Mouse (Mus musculus) c-Kit-positive CD71-negative TER-119-negative erythroid progenitor cells, embryonic 14.5 days (primary cell): ENCODE results near the gene Gamt.
"Not testable (repeated sequence)": the region's sequence is repeated elsewhere in the genome, so short reads cannot be mapped to it uniquely, and the experiment has no call there.

Experiments
- DNase-seq: peaks from one replicate; pipeline ENCODE4 v3.0.0-alpha.2; 2013; ENCODE audit warnings: low read depth

Gamt gene

DNA sequence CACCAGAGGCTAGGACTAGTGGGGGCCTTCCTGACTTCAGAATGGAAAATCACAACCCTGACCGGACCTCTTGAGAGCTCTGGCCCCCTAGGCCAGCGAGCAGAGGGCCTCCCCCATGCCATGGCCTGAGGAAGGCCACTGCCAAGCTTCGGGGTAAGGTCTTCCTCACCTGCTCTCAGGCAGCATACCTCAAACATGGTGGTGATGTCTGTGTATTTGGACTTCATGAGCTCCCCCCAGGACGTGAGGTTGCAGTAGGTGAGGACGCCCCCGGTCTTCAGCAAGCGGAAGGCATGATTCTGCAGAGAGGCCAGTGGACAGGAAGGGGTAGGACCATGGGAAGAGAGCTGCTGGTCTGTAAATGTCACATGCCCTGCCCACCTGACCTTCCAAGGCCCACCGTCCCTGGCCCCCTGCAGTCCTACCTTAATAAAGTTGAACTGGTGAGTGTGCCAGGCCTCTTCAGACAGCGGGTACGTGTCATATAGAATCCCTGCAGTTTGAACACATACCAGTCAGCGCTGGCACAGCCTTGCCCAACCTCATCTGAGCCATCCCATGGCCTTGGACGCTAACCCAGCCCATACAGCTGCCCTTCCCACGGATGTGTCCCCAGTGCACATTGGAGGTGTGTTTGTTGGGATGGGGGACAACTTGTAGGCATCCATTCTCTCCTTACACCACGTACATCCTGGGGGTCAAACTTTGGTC is 1.9 kb downstream of the Gamt start:
- no peak for DNase-seq

DNA sequence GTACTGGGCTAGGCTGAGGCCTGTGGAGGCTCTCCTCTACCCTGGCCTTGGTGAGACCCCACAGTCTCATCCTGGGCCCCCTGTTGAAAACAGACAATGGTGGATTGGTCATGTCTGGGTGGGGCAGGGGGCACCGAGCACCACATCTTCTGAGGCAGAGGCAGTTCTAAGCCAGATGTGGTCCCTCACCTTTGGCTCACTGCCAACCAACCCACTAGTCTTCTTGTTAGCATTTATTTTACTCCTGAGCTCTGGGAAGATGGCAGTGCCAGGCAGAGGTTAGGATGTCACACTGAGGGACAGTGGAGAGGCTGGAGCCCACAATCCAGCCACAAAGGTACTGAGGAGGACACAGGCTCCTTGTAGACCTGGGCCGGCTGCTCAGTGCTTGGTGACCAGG is 2.9 kb downstream of the Gamt start:
- DNase-seq, result no peak

DNA sequence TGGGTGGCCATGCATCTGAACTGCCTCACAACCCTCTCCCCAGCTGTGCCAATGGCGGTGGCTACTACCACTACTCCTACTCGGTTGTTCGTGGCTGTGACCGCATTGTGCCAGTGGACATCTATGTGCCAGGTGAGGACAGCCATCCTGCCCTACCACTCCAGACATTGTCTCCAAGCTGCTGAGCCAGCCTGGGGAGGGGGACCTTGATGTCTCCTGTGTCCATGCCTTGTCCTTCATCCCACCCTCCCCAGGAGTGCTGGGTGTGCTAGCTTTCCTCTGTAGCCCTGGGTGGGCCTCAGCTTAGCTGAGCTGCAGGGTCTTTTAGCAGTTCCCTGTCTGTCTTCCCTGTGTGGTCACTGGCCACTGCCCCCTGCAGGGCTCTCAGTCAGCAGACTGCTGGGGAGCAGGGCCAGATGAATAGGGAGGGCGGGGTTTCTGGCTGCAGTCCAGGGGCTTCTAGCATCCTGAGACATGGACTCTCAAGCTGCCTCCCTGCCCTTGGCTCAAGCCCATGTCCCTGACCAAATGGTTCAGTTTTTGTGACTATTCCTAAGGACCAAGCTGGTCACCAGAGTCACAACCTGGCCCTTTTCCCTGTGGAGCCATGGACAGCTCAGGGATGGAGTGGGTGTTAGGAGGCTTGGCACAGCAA is 4.8 kb downstream of the Gamt start:
- DNase-seq, result no peak

DNA sequence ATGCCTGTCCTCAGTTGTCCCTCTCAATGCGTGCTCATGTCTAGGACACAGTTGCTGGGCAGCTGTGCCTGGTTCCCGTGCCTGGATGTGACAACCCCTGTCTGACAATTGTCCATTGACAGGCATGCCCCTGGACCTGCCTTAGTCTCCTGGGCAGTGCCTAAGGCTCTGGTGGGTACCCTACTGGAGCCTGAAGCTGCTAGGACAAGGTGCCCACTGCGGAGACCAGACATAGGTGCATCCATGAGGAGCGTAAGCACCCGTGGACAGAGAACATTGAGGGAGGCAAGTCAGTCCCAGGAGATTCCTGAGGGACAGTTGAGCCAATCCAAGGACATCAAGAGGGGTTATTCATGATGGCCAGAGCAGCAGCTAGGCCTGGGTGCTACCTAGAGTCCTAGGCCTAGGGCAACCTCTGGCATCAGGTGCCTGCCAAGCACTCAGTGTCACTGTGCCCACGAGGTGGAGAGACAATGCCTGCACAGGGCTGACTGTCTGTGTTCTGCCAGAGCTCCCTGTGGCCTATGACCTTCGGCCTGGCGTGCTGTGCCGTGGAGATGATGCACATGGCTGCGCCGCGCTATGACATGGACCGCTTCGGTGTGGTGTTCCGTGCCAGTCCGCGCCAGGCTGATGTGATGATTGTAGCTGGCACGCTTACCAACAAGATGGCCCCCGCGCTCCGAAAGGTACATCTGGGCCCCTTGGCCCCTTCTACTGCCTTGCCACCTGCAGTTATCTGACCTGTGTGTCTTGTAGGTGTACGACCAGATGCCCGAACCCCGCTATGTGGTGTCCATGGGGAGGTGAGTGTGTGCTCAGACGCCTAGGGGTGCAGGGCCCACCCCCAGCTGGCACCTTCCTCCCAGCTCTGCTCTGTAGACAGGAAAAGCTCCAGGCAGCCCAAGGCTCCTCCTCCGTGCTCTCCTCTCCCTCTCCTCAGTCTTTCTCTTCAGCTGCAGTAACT is 6.2 kb downstream of the Gamt start:
- DNase-seq, result no peak

DNA sequence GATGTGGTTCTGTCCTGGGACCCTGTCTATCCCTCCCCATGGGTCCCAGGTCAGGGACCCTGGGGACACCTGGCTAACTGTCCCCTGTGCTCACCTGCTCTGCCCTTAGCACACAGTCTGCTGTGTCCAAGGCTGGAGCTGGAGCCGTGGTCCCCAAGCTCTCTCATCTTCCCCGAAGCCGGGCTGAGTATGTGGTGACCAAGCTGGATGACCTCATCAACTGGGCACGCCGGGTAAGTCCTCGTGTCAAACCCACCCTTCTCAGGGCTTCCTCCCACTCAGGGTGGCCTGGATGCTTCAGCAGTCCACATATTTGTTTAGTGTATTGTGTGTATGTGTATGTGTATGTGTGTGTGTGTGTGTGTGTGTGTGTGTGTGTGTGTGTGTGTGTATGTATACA is 7.3 kb downstream of the Gamt start:
- no peak for DNase-seq

DNA sequence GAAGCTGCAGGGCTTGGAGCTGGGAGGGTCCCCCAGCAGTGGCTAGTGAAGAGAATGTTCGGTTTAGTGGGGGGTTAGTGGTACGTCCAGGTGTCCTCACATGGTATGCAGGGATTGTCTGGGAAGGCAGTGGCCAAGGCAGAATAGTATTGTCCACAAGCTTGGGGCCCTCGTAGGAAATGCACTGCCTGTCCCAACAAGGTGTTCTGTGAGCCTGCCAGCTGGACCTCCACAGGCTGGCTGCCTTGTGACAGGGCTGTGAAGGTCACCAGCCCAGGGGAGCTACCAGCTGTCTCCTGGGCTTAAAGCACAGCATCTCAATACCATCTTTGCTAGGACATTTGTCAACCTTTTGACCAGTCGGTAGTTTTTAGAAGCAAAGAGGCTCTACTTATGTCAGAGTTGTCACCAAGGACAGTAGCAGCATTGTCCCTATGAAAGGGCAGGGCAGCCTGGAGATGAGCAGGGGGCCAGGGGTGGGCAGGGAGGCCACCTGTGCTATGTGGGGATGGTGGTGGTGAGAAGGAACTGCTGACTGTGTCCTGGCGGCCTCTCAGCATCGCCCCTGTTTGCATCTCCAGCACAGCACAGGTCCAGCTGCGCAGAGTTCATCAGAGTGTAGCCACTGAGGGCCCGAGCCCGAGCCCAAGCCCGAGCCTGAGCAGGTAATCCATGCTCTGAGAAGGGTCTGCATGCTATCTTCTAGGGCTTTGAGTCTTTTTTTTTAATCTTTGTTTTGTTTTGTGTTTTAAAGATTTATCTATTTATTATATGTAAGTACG is 8.1 kb downstream of the Gamt start:
- no peak for DNase-seq

DNA sequence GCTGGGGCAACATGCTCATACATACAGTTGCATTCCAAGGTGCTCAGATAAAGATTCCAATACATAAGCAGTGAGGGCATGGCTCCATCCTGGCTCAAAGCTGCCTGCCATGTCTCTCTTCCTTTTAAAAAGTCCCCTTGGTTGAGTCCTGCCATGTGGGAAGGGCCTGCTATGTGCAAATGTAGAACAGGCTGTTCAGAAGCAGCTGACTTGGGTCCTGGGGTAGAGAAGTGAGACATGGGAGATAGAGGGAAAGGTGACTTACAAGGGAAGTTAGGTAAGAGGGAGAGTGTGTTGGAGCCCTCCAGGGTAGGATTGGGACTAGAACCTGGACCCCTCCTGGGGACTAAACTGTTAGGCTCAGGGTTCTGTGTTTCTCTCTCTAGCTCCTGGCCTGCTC is 8.8 kb downstream of the Gamt start:
- DNase-seq, result no peak

DNA sequence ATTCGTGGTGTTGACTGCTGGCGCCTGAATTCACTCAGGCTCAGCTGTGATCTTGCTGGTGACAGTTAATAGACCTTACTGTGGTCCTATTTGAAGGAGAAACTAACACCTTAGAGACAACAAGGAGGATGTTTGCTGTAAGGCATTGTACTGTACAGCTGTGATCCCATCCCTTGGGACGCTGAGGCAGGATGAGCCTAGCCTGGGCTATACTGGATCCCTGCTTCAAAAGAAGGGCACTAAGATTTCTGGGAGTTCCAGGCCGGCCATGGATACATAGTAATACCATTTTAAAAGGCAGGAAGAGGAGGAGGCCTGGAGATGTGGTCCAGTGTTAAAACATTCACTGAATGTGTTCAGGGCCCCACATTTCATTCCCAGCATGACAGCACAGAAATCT is 10.2 kb downstream of the Gamt start:
- no peak for DNase-seq

DNA sequence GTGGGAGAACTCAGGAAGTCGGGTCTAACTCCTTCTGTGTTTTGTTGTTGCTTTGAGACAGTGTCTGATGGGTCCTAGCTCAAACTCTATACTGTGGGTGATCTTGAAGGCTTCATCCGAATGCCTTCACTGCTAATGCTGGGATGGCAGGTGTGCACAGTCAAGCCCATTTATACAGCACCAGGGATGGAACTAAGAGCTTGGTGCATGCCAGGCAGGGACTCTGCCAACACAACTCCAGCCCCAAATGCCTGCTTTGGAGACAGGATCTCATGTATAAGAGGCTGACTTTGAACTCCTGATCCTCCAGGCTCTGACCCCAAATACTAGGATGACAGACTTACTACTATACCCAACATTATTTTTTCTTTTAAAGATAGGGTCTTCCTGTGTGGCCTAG is 10.8 kb downstream of the Gamt start:
- DNase-seq, result no peak

DNA sequence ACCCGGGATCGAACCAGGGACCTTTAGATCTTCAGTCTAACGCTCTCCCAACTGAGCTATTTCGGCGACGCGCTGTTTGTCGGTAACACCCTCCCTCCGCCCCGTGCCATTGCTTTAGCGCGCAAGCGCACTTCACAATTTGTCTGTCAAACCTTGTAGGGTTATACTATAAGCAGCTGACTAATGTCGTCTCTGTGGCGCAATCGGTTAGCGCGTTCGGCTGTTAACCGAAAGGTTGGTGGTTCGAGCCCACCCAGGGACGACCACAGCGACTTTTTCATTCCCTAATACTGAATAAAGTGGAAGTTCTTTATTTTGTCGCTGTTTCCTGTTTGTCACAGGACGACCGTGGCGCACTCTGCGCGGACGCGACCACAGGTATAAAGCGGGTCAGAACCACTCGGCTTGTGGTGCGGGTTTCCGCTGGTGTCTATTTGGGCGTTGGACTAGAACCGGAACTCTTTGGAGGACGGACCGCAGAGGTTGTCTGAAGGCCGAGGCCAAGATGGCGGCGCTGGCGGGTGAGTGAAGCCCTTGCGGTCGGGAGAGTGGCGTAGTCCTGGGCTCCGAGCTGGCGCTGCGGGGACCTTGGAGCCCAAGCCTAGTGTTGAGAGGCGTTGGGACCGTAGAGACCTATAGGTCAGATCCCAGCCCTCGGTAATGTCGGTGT is 11.7 kb downstream of the Gamt start, which contains the start of gene Ndufs7:
Gene Ndufs7 (plus strand): TSS at position 151 of the 670 bp plus-strand sequence.
- DNase-seq, result peak; percentile 89

DNA sequence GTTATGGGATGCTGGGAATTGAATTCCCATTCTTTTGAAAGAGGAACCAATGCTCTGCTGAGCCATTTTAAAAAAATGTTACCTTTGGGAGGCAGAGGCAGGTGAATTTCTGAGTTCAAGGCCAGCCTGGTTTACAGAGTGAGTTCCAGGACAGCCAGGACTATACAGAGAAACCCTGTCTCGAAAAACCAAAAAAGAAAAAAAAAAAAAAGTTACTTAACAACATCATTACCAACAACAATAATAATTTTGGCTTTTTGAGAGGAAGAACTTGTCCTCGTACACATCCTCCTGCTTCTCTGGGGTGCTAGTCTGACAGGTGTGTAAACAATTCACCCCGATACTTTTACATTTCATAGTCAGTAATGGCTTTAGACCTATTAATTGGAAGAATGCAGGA is 12.4 kb downstream of the Gamt start:
- DNase-seq, result not testable (repeated sequence)

DNA sequence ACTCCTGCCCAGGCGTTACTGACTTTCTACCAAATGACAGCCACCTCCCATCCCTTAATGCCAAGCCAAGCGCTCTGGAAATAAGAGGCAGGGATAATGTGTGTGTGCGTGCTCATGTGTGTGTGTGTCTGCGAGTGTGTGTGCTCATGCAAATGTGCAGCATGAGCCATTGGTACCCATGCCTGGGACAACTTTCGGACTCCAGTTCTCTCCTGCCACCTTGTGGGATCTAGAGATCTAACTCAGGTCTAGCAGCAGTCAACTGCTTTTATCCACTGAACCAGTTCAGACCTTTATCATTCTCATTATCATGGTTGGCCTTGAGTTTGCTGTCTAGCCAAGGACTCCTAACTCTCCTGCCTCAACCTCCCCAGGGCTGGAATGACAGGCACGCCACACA is 13.0 kb downstream of the Gamt start:
- DNase-seq, result no peak

DNA sequence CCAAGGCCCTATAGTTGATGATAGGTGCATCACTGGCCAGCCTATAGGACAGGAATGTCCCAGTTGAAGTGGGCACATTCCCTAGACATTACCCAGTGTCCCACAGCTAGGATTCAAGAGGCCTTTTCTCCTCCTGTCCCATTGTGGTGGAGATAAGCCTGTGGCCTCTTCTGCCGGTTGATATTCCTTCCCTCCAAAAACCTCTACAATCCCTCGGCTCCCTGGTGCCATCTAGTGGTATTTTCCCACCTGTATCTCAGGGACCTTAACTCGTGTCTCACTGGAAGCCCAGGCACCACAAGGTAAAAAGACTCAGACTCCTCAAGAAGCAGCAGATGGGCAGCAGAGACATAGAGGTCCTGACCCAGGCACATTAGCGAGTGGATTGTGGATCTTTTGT is 15.2 kb downstream of the Gamt start:
- DNase-seq, result peak; percentile 89

DNA sequence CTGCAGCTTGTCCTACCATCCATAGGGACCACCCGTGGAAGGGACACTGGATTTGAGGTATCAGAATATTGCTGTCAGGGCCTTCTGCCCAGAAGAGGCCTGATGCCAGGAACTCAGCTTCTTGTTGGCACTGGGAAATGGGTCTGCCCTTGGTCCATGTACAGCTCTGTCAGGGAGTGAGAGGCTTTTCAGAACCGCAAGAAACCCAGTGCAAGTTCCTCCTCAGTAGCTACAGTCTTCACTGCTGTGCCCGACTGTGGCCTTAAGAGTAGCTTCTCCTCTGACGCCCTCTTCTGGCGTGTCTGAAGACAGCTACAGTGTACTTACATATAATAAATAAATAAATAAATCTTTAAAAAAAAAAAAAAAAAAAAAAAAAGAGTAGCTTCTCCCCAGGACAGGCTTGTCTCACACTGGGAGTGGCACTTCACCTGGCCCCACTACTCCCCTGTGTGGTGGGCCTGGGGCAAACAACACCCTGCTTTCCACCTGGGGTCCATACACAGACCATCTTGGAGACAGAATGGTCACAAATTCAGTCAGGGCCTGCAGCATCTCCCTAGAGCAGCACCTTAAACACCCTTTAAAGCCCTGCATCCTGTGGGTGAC is 15.9 kb downstream of the Gamt start:
- no peak for DNase-seq

DNA sequence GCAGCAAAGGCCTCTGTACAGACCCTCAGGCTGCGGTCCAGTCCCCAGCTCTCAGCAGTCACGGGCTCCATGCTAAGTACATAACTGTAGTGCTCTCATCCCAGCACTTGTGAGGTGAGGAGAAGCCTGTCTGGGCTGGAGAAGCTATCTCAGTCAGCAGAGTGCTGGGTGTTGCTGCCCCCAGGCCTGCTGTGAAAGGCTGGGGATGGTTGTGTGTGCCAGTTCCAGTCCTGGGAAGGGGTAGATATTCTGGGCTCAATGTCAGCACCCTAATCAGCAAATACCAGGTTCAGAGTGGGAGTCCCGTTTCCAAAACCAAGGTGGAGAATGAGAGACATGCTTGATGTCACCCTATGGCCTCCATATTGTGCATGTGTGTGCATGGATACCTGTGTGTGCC is 18.2 kb downstream of the Gamt start:
- DNase-seq, result no peak

DNA sequence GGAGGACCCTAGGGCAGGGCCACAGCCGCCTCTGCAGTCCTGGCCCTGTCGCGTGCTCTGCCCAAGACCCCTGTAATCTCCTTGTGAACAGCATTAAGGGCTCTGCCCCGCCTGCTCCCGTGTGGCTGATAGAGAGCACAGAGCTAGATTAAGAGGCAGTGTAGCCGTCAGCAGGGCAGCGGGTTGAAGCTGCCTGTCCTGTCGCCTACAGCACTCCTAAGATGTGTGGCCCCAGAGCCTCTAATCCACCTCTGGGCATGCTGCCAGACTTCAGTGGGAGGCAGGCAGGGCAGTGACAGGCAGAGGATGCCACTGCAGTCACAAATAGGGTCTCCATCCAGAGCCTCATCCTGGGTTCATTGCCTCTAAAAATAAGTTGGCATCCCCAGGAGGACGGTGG is 18.7 kb downstream of the Gamt start:
- no peak for DNase-seq

DNA sequence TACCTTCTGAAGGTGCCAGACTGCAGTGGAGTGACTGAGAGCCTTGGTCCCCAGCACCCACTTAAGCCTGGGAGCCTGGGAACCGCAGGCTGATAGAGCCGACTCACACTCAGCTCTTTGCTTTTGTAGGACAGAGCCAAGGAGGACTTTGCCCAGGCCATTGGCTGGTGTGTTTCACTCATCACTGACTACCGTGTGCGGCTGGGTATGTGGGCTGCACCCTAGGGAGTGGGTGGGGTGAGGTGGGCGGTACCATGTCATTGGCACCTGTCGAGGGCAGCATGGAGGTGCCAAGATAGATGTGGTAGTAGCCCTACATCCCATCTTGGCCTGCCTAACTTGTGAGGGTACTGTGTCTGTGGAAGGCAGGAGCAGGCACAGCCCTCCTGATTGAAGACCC is 21.0 kb downstream of the Gamt start:
- no peak for DNase-seq

DNA sequence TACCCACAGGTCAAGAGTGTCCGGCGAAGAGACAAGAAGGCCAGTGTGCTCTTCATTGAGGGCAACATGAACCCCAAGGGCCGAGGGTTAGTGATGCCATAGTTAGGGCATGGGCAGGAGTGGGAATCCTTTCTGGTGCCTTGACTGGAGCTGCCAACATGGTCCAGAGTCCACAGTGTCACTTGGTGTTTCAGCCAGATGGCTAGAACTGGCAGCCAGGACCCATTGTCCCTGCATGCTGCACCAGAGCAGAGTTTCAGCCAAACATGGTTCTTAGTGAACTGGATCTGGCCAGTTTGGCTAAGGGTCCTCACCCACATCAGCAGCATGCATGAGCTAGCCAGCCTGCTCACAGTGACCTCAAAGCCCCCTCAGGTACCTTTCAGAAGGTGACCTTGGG is 22.5 kb downstream of the Gamt start:
- DNase-seq, result no peak

DNA sequence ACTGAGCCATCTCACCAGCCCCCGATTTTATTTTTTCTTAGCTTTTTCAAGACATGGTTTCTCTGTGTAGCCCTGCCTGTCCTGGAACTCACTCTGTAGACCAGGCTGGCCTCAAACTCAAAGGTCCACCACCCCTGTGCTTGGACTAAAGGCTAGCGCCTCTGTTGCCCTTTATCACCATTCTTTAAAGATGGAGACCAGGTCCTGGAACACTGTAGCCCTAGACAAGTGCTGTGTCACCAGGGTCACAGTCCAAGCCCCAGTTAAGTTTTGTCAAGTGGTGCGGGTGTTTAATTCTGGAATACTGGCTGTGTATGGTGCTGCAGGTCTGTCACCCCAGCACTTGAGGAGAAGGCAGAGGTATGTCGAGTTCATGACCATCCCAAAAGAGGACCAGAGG is 23.8 kb downstream of the Gamt start:
- DNase-seq, result no peak

DNA sequence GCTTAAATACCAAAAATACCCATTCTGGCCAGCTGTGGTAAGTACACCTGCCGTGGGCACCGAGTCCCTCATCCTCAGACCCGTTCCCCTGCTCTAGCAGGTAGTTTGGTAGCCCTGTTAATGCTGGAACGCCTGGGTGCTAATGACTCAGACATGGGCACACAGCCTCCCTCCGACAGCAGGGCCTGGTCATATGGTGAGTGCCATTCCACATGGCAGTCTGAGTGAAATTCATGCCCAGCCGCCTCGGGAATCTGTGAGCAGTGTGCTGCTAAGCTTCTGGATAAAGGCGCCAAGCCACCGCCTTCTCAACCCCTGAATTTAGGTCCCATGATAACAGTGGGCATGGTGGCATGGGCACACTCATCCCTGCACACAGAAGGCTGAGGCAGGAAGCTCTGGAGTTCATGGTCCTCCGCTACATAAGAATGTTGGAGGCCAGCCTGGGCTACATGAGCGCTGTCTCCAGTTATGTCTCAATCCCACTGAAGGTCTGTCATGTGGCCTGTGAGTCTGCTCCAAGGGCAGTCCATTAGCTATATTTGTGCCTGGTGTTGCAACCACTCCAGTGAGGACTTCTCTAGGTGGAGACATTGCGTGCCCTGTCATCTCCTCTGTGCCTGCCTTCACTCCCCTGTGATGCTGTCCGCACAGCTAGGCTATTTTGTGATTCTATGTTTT is 24.5 kb downstream of the Gamt start:
- DNase-seq, result no peak
